Comparison of ENCODE assay signal across 8 mouse cellular contexts in the genomic region with DNA sequence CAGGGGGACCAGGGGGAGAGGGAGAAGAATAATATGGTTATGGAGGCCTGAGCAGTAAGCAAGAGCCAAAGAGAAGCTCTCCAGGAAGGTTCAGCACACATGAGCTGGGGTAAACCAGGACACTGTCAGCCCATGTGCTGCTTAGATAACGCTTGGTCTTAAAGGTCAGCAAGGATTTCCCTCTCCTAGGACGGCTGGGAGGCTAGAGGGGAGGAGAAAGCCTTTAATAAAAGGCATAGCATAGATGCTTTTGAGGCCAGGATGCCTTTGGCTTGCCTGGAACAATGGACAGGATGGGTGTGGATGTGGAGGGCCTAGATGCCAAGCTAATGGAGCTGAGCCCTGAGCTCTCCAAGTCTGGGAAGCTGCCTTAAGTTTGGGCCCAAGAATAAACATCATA.
DNase-seq lines count a peak whose midpoint lies in the region; ATAC-seq lines count a peak whose summit lies in the region.

No protein-coding gene starts in this region.

- H3K27me3 ChIP-seq in hindbrain, embryonic 10.5 days (ENCODE audit: insufficient read depth, poor library complexity, severe bottlenecking) = no peaks in the 10 kb centered on the region
- no peaks in the 10 kb centered on the region for H3K27me3 ChIP-seq in hindbrain, embryonic 13.5 days
- H3K27me3 ChIP-seq in limb, embryonic 10.5 days (ENCODE audit: low read depth, poor library complexity, severe bottlenecking) = no peaks in the 10 kb centered on the region

- H3K4me2 ChIP-seq in hindbrain, embryonic 13.5 days = no peak overlapping the region

- no peaks in the 10 kb centered on the region for H3K9me3 ChIP-seq in hindbrain, embryonic 10.5 days
- no peaks in the 10 kb centered on the region for H3K9me3 ChIP-seq in hindbrain, embryonic 13.5 days
- no peaks in the 10 kb centered on the region for H3K9me3 ChIP-seq in limb, embryonic 10.5 days (replicated peaks)

- peaks cover 13% of the 10 kb centered on the region; the same call in 1 of the 2 replicates for H3K36me3 ChIP-seq in hindbrain, embryonic 10.5 days
- H3K36me3 ChIP-seq in hindbrain, embryonic 13.5 days = no peaks in the 10 kb centered on the region; the same call in 1 of the 2 replicates
- peaks cover 22% of the 10 kb centered on the region for H3K36me3 ChIP-seq in limb, embryonic 10.5 days

- ATAC-seq in hindbrain, embryonic 13.5 days (ENCODE audit: low FRiP score) = no peak
- no peak for ATAC-seq in granulocyte monocyte progenitor cell, adult 5-6 weeks (replicated peaks; ENCODE audit: poor library complexity, severe bottlenecking)

- DNase-seq in hindbrain, embryonic 10.5 days (ENCODE audit: low spot score) = no peak
- peak; percentile 50 for DNase-seq in ES-CJ7 (ENCODE audit: low read depth, low spot score)
- DNase-seq in limb, embryonic 10.5 days (ENCODE audit: low spot score) = no peak
- DNase-seq in cerebellum, adult 18-20 months = no peak
- DNase-seq in natural killer cell, adult 2 months (ENCODE audit: low spot score in 2 of 2) = no peak

- H3K9ac ChIP-seq in hindbrain, embryonic 13.5 days = no peak overlapping the region

- 30% methylated on average over 2 of the region's 2 CpGs for WGBS in hindbrain, embryonic 10.5 days
- 34% methylated on average over 2 of the region's 2 CpGs for WGBS in hindbrain, embryonic 13.5 days
- 51% methylated on average over 2 of the region's 2 CpGs for WGBS in limb, embryonic 10.5 days

- H3K4me3 ChIP-seq in hindbrain, embryonic 10.5 days = no peak overlapping the region
- H3K4me3 ChIP-seq in hindbrain, embryonic 13.5 days = no peak overlapping the region
- no peak overlapping the region for H3K4me3 ChIP-seq in brown adipose tissue, adult 24 weeks (ENCODE audit: insufficient read depth, low read depth, low read length)
- no peak overlapping the region for H3K4me3 ChIP-seq in limb, embryonic 10.5 days

- peak overlapping the region; percentile 77 for H3K27ac ChIP-seq in hindbrain, embryonic 10.5 days
- H3K27ac ChIP-seq in hindbrain, embryonic 13.5 days = no peak overlapping the region
- H3K27ac ChIP-seq in brown adipose tissue, adult 24 weeks (replicated peaks; ENCODE audit: low read depth, low read length) = peak overlapping the region; percentile 35; the same call in 1 of the 2 replicates
- peak overlapping the region; percentile 81 for H3K27ac ChIP-seq in limb, embryonic 10.5 days

- peaks cover 44% of the 10 kb centered on the region for H3K4me1 ChIP-seq in hindbrain, embryonic 10.5 days (replicated peaks)
- peaks cover 41% of the 10 kb centered on the region for H3K4me1 ChIP-seq in hindbrain, embryonic 13.5 days (replicated peaks)
- peaks cover 26% of the 10 kb centered on the region for H3K4me1 ChIP-seq in brown adipose tissue, adult 24 weeks (ENCODE audit: control insufficient read depth, insufficient read depth, insufficient read length, low read length)
- H3K4me1 ChIP-seq in limb, embryonic 10.5 days = peaks cover 45% of the 10 kb centered on the region
